Mouse (Mus musculus) liver, postnatal 0 days (tissue): ENCODE measurements at regions not wholly inside any gene's neighbourhood (a gene's known extent, or its start where the extent isn't known, plus 50 kb on each side); places are given as distances from the start of the nearest gene placed in this dataset.

Experiments used
- CTCF ChIP-seq: sonication (generic); IDR thresholded peaks from 2 replicates; pipeline ENCODE4 v1.5.1; 2016; ENCODE audit warnings: antibody characterized with exemption, low read depth
- EP300 ChIP-seq: IDR thresholded peaks from 2 replicates; pipeline ENCODE4 v1.6.1; 2016; ENCODE audit warnings: antibody characterized with exemption, low read depth, mild to moderate bottlenecking

DNA sequence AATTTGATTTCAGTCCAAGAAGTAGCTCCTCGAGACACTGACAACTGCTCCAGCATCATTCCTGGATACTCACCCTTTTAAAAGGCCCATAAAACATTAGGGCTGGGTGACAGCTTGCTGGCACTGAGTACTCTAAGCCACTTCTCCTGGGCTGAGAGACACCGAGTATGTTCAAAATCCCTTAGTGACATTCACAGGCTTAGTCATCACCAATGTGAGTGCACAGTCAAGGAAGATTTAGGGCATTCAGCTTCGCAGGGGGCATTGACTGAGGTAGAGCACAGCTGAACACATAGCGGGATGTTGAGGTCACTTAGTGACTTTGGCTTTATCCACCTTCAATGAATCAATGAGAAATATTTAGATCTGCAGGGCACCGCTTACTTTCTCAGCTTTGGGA lies 210.8 kb upstream of the Hnrnpa3 start:
- no peak for TF ChIP-seq CTCF
- TF ChIP-seq EP300 = no peak
